Mouse (Mus musculus): ENCODE results near the gene Apoc4.

Apoc4 gene

GRCm38 (mm10) chr7:19681202-19681694 lies at the start of gene Apoc4, which contains the start of gene Gm44805:
TSS of gene Apoc4 (minus strand) at chr7:19681479.
TSS of gene Gm44805 (minus strand) at chr7:19681423.
- Histone ChIP-seq H3K27me3 (ENCODE audit: control insufficient read depth, insufficient read depth, low read length, poor library complexity, severe bottlenecking) (no peaks in the 10 kb centered on the region), H3K36me3 (ENCODE audit: control insufficient read depth, insufficient read depth, low read length, poor library complexity, severe bottlenecking) (no peaks in the 10 kb centered on the region)
- no peak for DNase-seq (ENCODE audit: low read depth, low spot score)

- Histone ChIP-seq H3K27me3 (ENCODE audit: control insufficient read depth, insufficient read depth, low read length, poor library complexity, severe bottlenecking) (no peaks in the 10 kb centered on the region), H3K36me3 (ENCODE audit: control insufficient read depth, insufficient read depth, low read length, poor library complexity, severe bottlenecking) (no peaks in the 10 kb centered on the region)
- DNase-seq (ENCODE audit: low read depth, low spot score), result peak; percentile 18
Measured at GRCm38 (mm10) chr7:19726541-19726940, 45.3 kb upstream of the Apoc4 start.

- Histone ChIP-seq H3K27me3 (ENCODE audit: control insufficient read depth, insufficient read depth, low read length, poor library complexity, severe bottlenecking) (no peaks in the 10 kb centered on the region), H3K36me3 (ENCODE audit: control insufficient read depth, insufficient read depth, low read length, poor library complexity, severe bottlenecking) (no peaks in the 10 kb centered on the region)
- no peak for DNase-seq (ENCODE audit: low read depth, low spot score)
Measured at GRCm38 (mm10) chr7:19724167-19724566, 42.9 kb upstream of the Apoc4 start.

- Histone ChIP-seq H3K27me3 (ENCODE audit: control insufficient read depth, insufficient read depth, low read length, poor library complexity, severe bottlenecking) (no peaks in the 10 kb centered on the region), H3K36me3 (ENCODE audit: control insufficient read depth, insufficient read depth, low read length, poor library complexity, severe bottlenecking) (no peaks in the 10 kb centered on the region)
- no peak for DNase-seq (ENCODE audit: low read depth, low spot score)
Measured at GRCm38 (mm10) chr7:19722754-19723195, 41.5 kb upstream of the Apoc4 start.

GRCm38 (mm10) chr7:19719200-19719599 lies 37.9 kb upstream of the Apoc4 start:
- Histone ChIP-seq H3K27me3 (ENCODE audit: control insufficient read depth, insufficient read depth, low read length, poor library complexity, severe bottlenecking) (no peaks in the 10 kb centered on the region), H3K36me3 (ENCODE audit: control insufficient read depth, insufficient read depth, low read length, poor library complexity, severe bottlenecking) (no peaks in the 10 kb centered on the region)
- DNase-seq (ENCODE audit: low read depth, low spot score), result no peak

DNA sequence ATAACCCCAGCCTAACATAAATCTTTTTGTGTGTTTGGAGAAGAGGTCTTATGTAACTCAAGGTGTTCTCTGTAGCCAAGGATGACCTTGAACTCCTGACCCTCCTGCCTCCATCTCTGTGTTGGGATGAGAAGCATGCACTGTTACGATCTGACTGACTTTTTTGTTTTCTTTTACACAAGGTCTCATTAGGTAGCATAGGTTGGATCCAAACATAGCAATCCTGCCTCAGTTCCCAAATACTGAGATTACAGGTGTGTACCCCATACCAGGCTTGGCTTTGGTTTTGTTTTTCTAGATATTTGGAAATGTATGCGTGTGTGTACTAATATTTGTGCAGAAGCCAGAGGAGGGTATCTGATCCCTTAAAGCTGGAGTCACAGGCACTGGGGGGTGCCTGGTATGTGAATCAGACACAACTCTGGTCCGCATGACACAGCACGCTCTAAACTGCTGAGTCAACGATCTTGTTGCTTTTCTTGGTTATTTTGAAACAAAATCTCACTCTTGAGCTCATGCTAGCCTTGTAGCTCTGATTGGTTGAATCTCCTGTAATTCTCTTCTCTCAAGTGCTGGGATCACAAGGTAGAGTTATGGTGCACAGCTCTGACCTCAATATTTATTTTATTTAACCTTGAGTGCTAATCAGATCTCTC lies 37.1 kb upstream of the Apoc4 start:
- DNase-seq (ENCODE audit: low read depth, low spot score), result no peak
- no peaks in the 10 kb centered on the region for H3K27me3 ChIP-seq (ENCODE audit: control insufficient read depth, insufficient read depth, low read length, poor library complexity, severe bottlenecking)
- peaks cover 2% of the 10 kb centered on the region; the same call in 1 of the 2 replicates for H3K36me3 ChIP-seq (ENCODE audit: control insufficient read depth, insufficient read depth, low read length, poor library complexity, severe bottlenecking)

- H3K36me3 ChIP-seq (ENCODE audit: control insufficient read depth, insufficient read depth, low read length, poor library complexity, severe bottlenecking), result peaks cover 2% of the 10 kb centered on the region; the same call in 1 of the 2 replicates
Measured at GRCm38 (mm10) chr7:19717346-19717745, 36.1 kb upstream of the Apoc4 start.

GRCm38 (mm10) chr7:19716822-19717221 lies 35.5 kb upstream of the Apoc4 start:
- DNase-seq (ENCODE audit: low read depth, low spot score), result no peak
- Histone ChIP-seq H3K36me3 (ENCODE audit: control insufficient read depth, insufficient read depth, low read length, poor library complexity, severe bottlenecking) (peaks cover 2% of the 10 kb centered on the region; the same call in 1 of the 2 replicates), H3K27me3 (ENCODE audit: control insufficient read depth, insufficient read depth, low read length, poor library complexity, severe bottlenecking) (no peaks in the 10 kb centered on the region)

More at GRCm38 (mm10) chr7:19717346-19717745, 36.1 kb upstream of the Apoc4 start:
- DNase-seq (ENCODE audit: low read depth, low spot score), result no peak
- no peaks in the 10 kb centered on the region for H3K27me3 ChIP-seq (ENCODE audit: control insufficient read depth, insufficient read depth, low read length, poor library complexity, severe bottlenecking)

GRCm38 (mm10) chr7:19716055-19716682 lies 34.9 kb upstream of the Apoc4 start:
- DNase-seq (ENCODE audit: low read depth, low spot score), result no peak
- Histone ChIP-seq H3K27me3 (ENCODE audit: control insufficient read depth, insufficient read depth, low read length, poor library complexity, severe bottlenecking) (no peaks in the 10 kb centered on the region), H3K36me3 (ENCODE audit: control insufficient read depth, insufficient read depth, low read length, poor library complexity, severe bottlenecking) (peaks cover 4% of the 10 kb centered on the region; the same call in 1 of the 2 replicates)

GRCm38 (mm10) chr7:19715239-19716054 lies 34.2 kb upstream of the Apoc4 start, which contains the start of gene Tomm40:
TSS of gene Tomm40 (minus strand) at chr7:19715438.
- peak; percentile 100 for DNase-seq (ENCODE audit: low read depth, low spot score)
- Histone ChIP-seq H3K27me3 (ENCODE audit: control insufficient read depth, insufficient read depth, low read length, poor library complexity, severe bottlenecking) (no peaks in the 10 kb centered on the region), H3K36me3 (ENCODE audit: control insufficient read depth, insufficient read depth, low read length, poor library complexity, severe bottlenecking) (peaks cover 6% of the 10 kb centered on the region)

DNA sequence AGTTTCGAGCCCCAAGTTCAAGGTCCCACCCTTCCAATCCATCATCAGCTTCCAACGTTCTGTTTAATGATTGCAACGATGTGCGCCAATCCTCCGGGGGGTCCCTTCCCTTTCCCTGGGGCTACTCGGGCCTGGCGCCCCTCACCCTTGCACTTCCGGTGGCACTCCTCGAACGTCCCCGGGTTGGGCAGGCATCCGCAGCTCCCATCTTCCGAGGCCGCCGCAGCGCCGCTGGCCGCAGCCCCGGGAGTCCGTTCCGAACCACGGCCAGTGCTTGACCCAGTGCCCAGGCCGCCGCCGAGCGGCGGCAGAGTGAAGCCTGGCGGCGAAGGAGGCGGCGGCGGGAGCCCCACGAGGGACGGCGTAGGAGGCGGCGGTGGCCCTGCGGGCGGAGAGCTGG lies 33.6 kb upstream of the Apoc4 start:
- no peak for DNase-seq (ENCODE audit: low read depth, low spot score)
- no peaks in the 10 kb centered on the region for H3K27me3 ChIP-seq (ENCODE audit: control insufficient read depth, insufficient read depth, low read length, poor library complexity, severe bottlenecking)

DNA sequence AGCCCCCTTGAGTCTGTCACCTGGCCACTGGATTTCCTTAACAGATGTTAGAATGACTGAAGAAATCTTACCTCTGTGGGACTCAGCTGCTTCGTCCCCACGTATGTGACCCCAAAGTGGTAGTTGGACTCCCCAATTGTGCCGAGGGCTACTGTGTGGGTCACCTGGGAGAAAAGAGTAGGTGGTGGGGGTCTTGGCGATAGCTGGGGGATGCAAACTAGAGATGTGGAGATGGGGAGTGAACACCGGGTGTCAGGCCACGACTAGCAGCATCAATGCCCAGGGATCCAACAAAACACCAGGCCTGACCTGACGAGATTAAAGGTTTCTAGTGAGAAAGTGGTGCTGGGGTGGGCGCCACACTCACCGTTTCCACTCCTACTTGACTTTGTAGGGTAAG lies 32.3 kb upstream of the Apoc4 start:
- DNase-seq (ENCODE audit: low read depth, low spot score), result no peak
- H3K36me3 ChIP-seq (ENCODE audit: control insufficient read depth, insufficient read depth, low read length, poor library complexity, severe bottlenecking), result peaks cover 7% of the 10 kb centered on the region
- H3K27me3 ChIP-seq (ENCODE audit: control insufficient read depth, insufficient read depth, low read length, poor library complexity, severe bottlenecking), result no peaks in the 10 kb centered on the region

More for the DNA sequence above, 33.6 kb upstream of the Apoc4 start:
- peaks cover 7% of the 10 kb centered on the region for H3K36me3 ChIP-seq (ENCODE audit: control insufficient read depth, insufficient read depth, low read length, poor library complexity, severe bottlenecking)

GRCm38 (mm10) chr7:19713196-19713595 lies 31.9 kb upstream of the Apoc4 start:
- Histone ChIP-seq H3K27me3 (ENCODE audit: control insufficient read depth, insufficient read depth, low read length, poor library complexity, severe bottlenecking) (no peaks in the 10 kb centered on the region), H3K36me3 (ENCODE audit: control insufficient read depth, insufficient read depth, low read length, poor library complexity, severe bottlenecking) (peaks cover 7% of the 10 kb centered on the region)
- peak; percentile 72 for DNase-seq (ENCODE audit: low read depth, low spot score)

DNA sequence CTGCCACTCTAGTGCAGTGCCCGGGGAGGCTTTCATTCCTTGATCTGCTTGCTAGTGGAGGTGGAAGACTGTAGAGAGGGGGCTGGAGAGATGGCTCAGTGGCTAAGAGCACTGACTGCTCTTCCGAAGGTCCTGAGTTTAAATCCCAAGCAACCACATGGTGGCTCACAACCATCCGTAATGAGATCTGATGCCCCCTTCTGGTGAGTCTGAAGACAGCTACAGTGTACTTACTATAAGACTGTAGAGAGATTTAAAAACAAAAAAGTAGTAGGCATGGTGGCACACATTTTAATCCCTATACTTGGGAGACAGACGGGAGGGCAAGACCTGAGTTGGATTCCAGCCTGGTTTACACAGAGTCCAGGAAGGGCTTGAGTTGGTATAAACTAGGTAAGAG lies 31.1 kb upstream of the Apoc4 start:
- peak; percentile 31 for DNase-seq (ENCODE audit: low read depth, low spot score)
- no peaks in the 10 kb centered on the region for H3K27me3 ChIP-seq (ENCODE audit: control insufficient read depth, insufficient read depth, low read length, poor library complexity, severe bottlenecking)
- H3K36me3 ChIP-seq (ENCODE audit: control insufficient read depth, insufficient read depth, low read length, poor library complexity, severe bottlenecking), result peaks cover 9% of the 10 kb centered on the region

Measured in splenic B cell, adult 2 months (primary cell).